Mouse (Mus musculus): ENCODE measurements at regions not wholly inside any gene's neighbourhood (a gene's known extent, or its start where the extent isn't known, plus 50 kb on each side); places are given as distances from the start of the nearest gene placed in this dataset.

DNA sequence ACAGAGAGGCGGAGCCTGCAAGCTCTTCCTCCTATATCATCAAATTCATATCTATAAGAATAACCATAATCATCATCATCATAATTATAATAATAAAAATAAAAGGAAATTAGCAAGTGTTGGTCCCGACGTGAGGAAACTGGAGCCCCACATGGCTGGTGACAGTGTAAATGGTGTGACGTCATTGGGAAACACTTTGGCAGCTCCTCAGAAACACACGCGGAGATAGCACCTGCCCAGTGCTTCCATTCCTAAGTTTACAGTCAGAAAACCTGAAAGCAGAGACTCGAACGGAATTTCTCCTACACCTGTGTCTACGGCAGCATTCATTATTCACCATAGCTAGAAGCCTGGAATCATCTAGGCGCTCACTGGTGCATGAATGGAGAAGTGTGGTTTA, 115.2 kb upstream of the 1700012A03Rik start:
- no peak for TF ChIP-seq POLR2A (IDR thresholded peaks at IDR 0.05; ENCODE audit: low read depth, low read length)
- TF ChIP-seq CTCF (IDR thresholded peaks at IDR 0.05; ENCODE audit: borderline replicate concordance, insufficient read depth, low read length) = no peak
